Mouse (Mus musculus): Measurements from ENCODE around the gene Tenm3.

Gene Tenm3

GRCm38 (mm10) chr8:48439491-48439890, 404.3 kb downstream of the Tenm3 start:
- no peak for DNase-seq

GRCm38 (mm10) chr8:48437523-48438207, 406.1 kb downstream of the Tenm3 start:
- DNase-seq: no peak

- peak; percentile 38 for DNase-seq
Measured at GRCm38 (mm10) chr8:48425101-48425500, 418.6 kb downstream of the Tenm3 start.

GRCm38 (mm10) chr8:48417714-48418113, 426.0 kb downstream of the Tenm3 start:
- no peak for DNase-seq

- no peak for DNase-seq
Measured at GRCm38 (mm10) chr8:48410916-48411315, 432.8 kb downstream of the Tenm3 start.

GRCm38 (mm10) chr8:48400572-48400972, 443.2 kb downstream of the Tenm3 start:
- no peak for DNase-seq

- no peak for DNase-seq
Measured at GRCm38 (mm10) chr8:48385833-48386232, 457.9 kb downstream of the Tenm3 start.

- no peak for DNase-seq
Measured at GRCm38 (mm10) chr8:48380035-48380434, 463.7 kb downstream of the Tenm3 start.

GRCm38 (mm10) chr8:48376774-48377173, 467.0 kb downstream of the Tenm3 start:
- DNase-seq: no peak

GRCm38 (mm10) chr8:48375183-48375582, 468.6 kb downstream of the Tenm3 start:
- no peak for DNase-seq

GRCm38 (mm10) chr8:48373404-48373803, 470.3 kb downstream of the Tenm3 start:
- no peak for DNase-seq

- no peak for DNase-seq
Measured at GRCm38 (mm10) chr8:48367164-48367563, 476.6 kb downstream of the Tenm3 start.

GRCm38 (mm10) chr8:48356849-48357248, 486.9 kb downstream of the Tenm3 start:
- DNase-seq: no peak

GRCm38 (mm10) chr8:48353458-48353857, 490.3 kb downstream of the Tenm3 start:
- no peak for DNase-seq

GRCm38 (mm10) chr8:48348901-48349300, 494.9 kb downstream of the Tenm3 start:
- no peak for DNase-seq

GRCm38 (mm10) chr8:48348386-48348785, 495.4 kb downstream of the Tenm3 start:
- DNase-seq: no peak

- no peak for DNase-seq
Measured at GRCm38 (mm10) chr8:48343067-48343420, 500.7 kb downstream of the Tenm3 start.

GRCm38 (mm10) chr8:48342321-48343066, 501.3 kb downstream of the Tenm3 start:
- no peak for DNase-seq

GRCm38 (mm10) chr8:48341692-48342091, 502.1 kb downstream of the Tenm3 start:
- DNase-seq: no peak

- DNase-seq: no peak
Measured at GRCm38 (mm10) chr8:48341276-48341675, 502.5 kb downstream of the Tenm3 start.

- DNase-seq: no peak
Measured at GRCm38 (mm10) chr8:48322655-48323265, 521.0 kb downstream of the Tenm3 start.

- no peak for DNase-seq
Measured at GRCm38 (mm10) chr8:48322240-48322639, 521.5 kb downstream of the Tenm3 start.

- DNase-seq: no peak
Measured at GRCm38 (mm10) chr8:48319674-48320073, 524.1 kb downstream of the Tenm3 start.

- no peak for DNase-seq
Measured at GRCm38 (mm10) chr8:48317498-48317897, 526.3 kb downstream of the Tenm3 start.

Measured in thymus, postnatal 4 days (tissue).